Mouse (Mus musculus): ENCODE data around the gene Myocos. TPM values are rescaled to one million over a fixed set of nuclear protein-coding genes. Genes with fewer than 3 reads are reported as not detected.

Myocos gene
- polyA plus RNA-seq (2012; rRNA removed) (not detected in 2 replicates), polyA plus RNA-seq (2014; fragmentation: Nextera tagmentation; extraction: Ambion mirVana) (not detected in 2 replicates)

GRCm38 (mm10) chr1:162658119-162658518 lies at the start of gene Myocos:
Gene Myocos (minus strand): TSS chr1:162658219.
- TF ChIP-seq CTCF (IDR thresholded peaks at IDR 0.05; ENCODE audit: low read depth) (no peak), EP300 (IDR thresholded peaks at IDR 0.05; ENCODE audit: low read depth) (no peak)

DNA sequence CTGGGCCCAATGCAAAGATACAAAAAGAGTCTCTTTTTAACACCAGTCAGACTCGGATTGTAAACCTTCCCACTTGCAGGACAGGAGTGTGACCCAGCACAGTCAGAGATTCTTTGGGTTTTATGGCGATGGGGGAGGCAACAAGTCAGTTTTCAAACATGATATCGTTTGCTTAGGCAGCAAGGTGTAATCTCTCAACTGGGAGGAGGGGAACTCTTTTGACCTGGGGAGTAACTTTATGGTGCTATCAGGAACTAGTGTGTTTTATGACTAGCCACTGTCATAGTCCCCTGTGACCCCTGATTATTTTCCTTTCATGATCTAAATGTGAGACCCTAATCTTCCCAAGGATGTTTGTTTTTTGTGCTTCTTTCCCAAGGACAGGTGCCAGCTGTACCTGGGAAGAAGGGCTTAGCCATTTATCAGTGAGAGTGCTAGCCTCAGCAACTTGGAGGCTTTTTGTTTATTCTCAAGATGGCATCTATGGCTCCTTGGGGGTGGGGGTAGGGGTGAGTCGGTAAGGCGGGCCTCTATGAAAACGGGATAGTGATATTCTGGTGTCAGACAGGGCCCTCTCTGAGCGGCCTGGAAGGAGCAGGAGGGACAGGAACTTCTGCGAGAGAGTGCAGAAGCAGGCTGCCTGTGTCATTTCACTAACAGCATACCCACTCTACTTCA lies 42.5 kb upstream of the Myocos start:
- no peaks in the 10 kb centered on the region for H3K4me1 ChIP-seq (replicated peaks; ENCODE audit: control insufficient read depth in 2 of 2, insufficient read depth in 2 of 2, low read length in 1 of 2)
- no peak for ATAC-seq (ENCODE audit: insufficient read depth)
- no peak overlapping the region for H3K27ac ChIP-seq
- TF ChIP-seq CTCF (IDR thresholded peaks at IDR 0.05; ENCODE audit: low read depth) (no peak), EP300 (IDR thresholded peaks at IDR 0.05; ENCODE audit: low read depth) (no peak)
- no peak overlapping the region for H3K4me2 ChIP-seq (ENCODE audit: low read depth)
- H3K9me3 ChIP-seq (ENCODE audit: control insufficient read depth, low read length) = no peaks in the 10 kb centered on the region
- H3K36me3 ChIP-seq (replicated peaks; ENCODE audit: control insufficient read depth, insufficient read depth, low read depth) = peaks cover 68% of the 10 kb centered on the region
- no peak overlapping the region for H3K4me3 ChIP-seq (ENCODE audit: insufficient read depth in 1 of 2, low read depth in 2 of 2, low read length in 2 of 2)
- WGBS (ENCODE audit: insufficient replicate concordance) = 70% methylated on average over 8 of the region's 8 CpGs
- no peak overlapping the region for H3K9ac ChIP-seq (replicated peaks)
- no peaks in the 10 kb centered on the region for H3K27me3 ChIP-seq (ENCODE audit: control insufficient read depth, insufficient read depth, low read length)
- no peak for DNase-seq (ENCODE audit: low read depth in 3 of 3, low spot score in 3 of 3)

More at GRCm38 (mm10) chr1:162658119-162658518, at the start of gene Myocos:
- 59% methylated on average over 7 of the region's 7 CpGs for WGBS (ENCODE audit: insufficient replicate concordance)
- Histone ChIP-seq H3K9me3 (ENCODE audit: control insufficient read depth, low read length) (no peaks in the 10 kb centered on the region), H3K27ac (no peak within 1 kb of the TSS), H3K4me2 (ENCODE audit: low read depth) (no peak within 1 kb of the TSS), H3K4me3 (ENCODE audit: insufficient read depth in 1 of 2, low read depth in 2 of 2, low read length in 2 of 2) (no peak within 1 kb of the TSS), H3K36me3 (replicated peaks; ENCODE audit: control insufficient read depth, insufficient read depth, low read depth) (no peaks in the 10 kb centered on the region), H3K4me1 (replicated peaks; ENCODE audit: control insufficient read depth in 2 of 2, insufficient read depth in 2 of 2, low read length in 1 of 2) (peaks cover 0 to 3% of the 10 kb centered on the region in 2 experiments; a peak in 2 of 4 replicates), H3K9ac (replicated peaks) (no peak within 1 kb of the TSS), H3K27me3 (ENCODE audit: control insufficient read depth, insufficient read depth, low read length) (no peaks in the 10 kb centered on the region)
- no peak for DNase-seq (ENCODE audit: low read depth in 3 of 3, low spot score in 3 of 3)
- no peak for ATAC-seq (ENCODE audit: insufficient read depth)

- WGBS (ENCODE audit: insufficient replicate concordance) = 90% methylated on average over 6 of the region's 6 CpGs
- H3K9ac ChIP-seq (replicated peaks) = no peak overlapping the region
- TF ChIP-seq CTCF (IDR thresholded peaks at IDR 0.05; ENCODE audit: low read depth) (no peak), EP300 (IDR thresholded peaks at IDR 0.05; ENCODE audit: low read depth) (no peak)
- H3K4me2 ChIP-seq (ENCODE audit: low read depth) = no peak overlapping the region
- DNase-seq (ENCODE audit: low read depth in 3 of 3, low spot score in 3 of 3) (no peak), ATAC-seq (ENCODE audit: insufficient read depth) (no peak)
- peaks cover 70% of the 10 kb centered on the region for H3K36me3 ChIP-seq (replicated peaks; ENCODE audit: control insufficient read depth, insufficient read depth, low read depth)
- no peaks in the 10 kb centered on the region for H3K4me1 ChIP-seq (replicated peaks; ENCODE audit: control insufficient read depth in 2 of 2, insufficient read depth in 2 of 2, low read length in 1 of 2)
- H3K9me3 ChIP-seq (ENCODE audit: control insufficient read depth, low read length) = no peaks in the 10 kb centered on the region
- H3K27ac ChIP-seq = no peak overlapping the region
- H3K27me3 ChIP-seq (ENCODE audit: control insufficient read depth, insufficient read depth, low read length) = no peaks in the 10 kb centered on the region
- H3K4me3 ChIP-seq (ENCODE audit: insufficient read depth in 1 of 2, low read depth in 2 of 2, low read length in 2 of 2) = no peak overlapping the region
Measured at GRCm38 (mm10) chr1:162697866-162698265, 39.8 kb upstream of the Myocos start.

GRCm38 (mm10) chr1:162693721-162694120 lies 35.7 kb upstream of the Myocos start:
- 90% methylated on average over 2 of the region's 2 CpGs for WGBS (ENCODE audit: insufficient replicate concordance)

GRCm38 (mm10) chr1:162665486-162666174 lies 7.6 kb upstream of the Myocos start:
- peak overlapping the region in 1 of 2 experiments; percentile 40; a peak in 2 of 4 replicates for H3K4me3 ChIP-seq (ENCODE audit: insufficient read depth in 1 of 2, low read depth in 2 of 2, low read length in 2 of 2)
- no peaks in the 10 kb centered on the region for H3K9me3 ChIP-seq (ENCODE audit: control insufficient read depth, low read length)
- no peaks in the 10 kb centered on the region for H3K27me3 ChIP-seq (ENCODE audit: control insufficient read depth, insufficient read depth, low read length)
- DNase-seq (ENCODE audit: low read depth in 3 of 3, low spot score in 3 of 3) (peak in 1 of 3 experiments; percentile 15), ATAC-seq (ENCODE audit: insufficient read depth) (peak; percentile 80)
- peaks cover 0 to 5% of the 10 kb centered on the region in 2 experiments; a peak in 1 of 4 replicates for H3K4me1 ChIP-seq (replicated peaks; ENCODE audit: control insufficient read depth in 2 of 2, insufficient read depth in 2 of 2, low read length in 1 of 2)
- H3K27ac ChIP-seq = no peak overlapping the region
- TF ChIP-seq EP300 (IDR thresholded peaks at IDR 0.05; ENCODE audit: low read depth) (no peak), CTCF (IDR thresholded peaks at IDR 0.05; ENCODE audit: low read depth) (no peak)
- H3K4me2 ChIP-seq (ENCODE audit: low read depth) = peak overlapping the region; percentile 58
- no peak overlapping the region; the same call in 1 of the 2 replicates for H3K9ac ChIP-seq (replicated peaks)
- no peaks in the 10 kb centered on the region; the same call in none of the 2 replicates for H3K36me3 ChIP-seq (replicated peaks; ENCODE audit: control insufficient read depth, insufficient read depth, low read depth)
- 4% methylated on average over 11 of the region's 11 CpGs for WGBS (ENCODE audit: insufficient replicate concordance)

More at GRCm38 (mm10) chr1:162693721-162694120, 35.7 kb upstream of the Myocos start:
- H3K9ac ChIP-seq (replicated peaks) = no peak overlapping the region
- no peaks in the 10 kb centered on the region for H3K9me3 ChIP-seq (ENCODE audit: control insufficient read depth, low read length)
- no peak overlapping the region for H3K4me2 ChIP-seq (ENCODE audit: low read depth)
- TF ChIP-seq EP300 (IDR thresholded peaks at IDR 0.05; ENCODE audit: low read depth) (no peak), CTCF (IDR thresholded peaks at IDR 0.05; ENCODE audit: low read depth) (no peak)
- DNase-seq (ENCODE audit: low read depth in 3 of 3, low spot score in 3 of 3) (no peak), ATAC-seq (ENCODE audit: insufficient read depth) (no peak)
- no peak overlapping the region for H3K4me3 ChIP-seq (ENCODE audit: insufficient read depth in 1 of 2, low read depth in 2 of 2, low read length in 2 of 2)
- H3K27me3 ChIP-seq (ENCODE audit: control insufficient read depth, insufficient read depth, low read length) = no peaks in the 10 kb centered on the region
- no peaks in the 10 kb centered on the region for H3K4me1 ChIP-seq (replicated peaks; ENCODE audit: control insufficient read depth in 2 of 2, insufficient read depth in 2 of 2, low read length in 1 of 2)
- no peak overlapping the region for H3K27ac ChIP-seq
- peaks cover 84% of the 10 kb centered on the region for H3K36me3 ChIP-seq (replicated peaks; ENCODE audit: control insufficient read depth, insufficient read depth, low read depth)

All from liver, embryonic 14.5 days (tissue).